Mouse (Mus musculus): ENCODE data around the gene Vmn1r34. TPM values are rescaled to one million over a fixed set of nuclear protein-coding genes. Genes with fewer than 3 reads are reported as not detected.
"Not testable (repeated sequence)": the region's sequence is repeated elsewhere in the genome, so short reads cannot be mapped to it uniquely, and the experiment has no call there.

The Vmn1r34 gene
- not detected in 2 replicates for polyA plus RNA-seq (2014; fragmentation: Nextera tagmentation; extraction: Ambion mirVana)

- Histone ChIP-seq H3K4me2 (replicated peaks) (no peak within 1 kb of the TSS), H3K27me3 (ENCODE audit: control insufficient read depth, insufficient read depth, low read length) (no peaks in the 10 kb centered on the region), H3K9ac (no peak within 1 kb of the TSS), H3K27ac (no peak within 1 kb of the TSS), H3K9me3 (ENCODE audit: control insufficient read depth, low read length) (no peaks in the 10 kb centered on the region), H3K4me1 (replicated peaks; ENCODE audit: control insufficient read depth, insufficient read depth, low read length) (no peaks in the 10 kb centered on the region), H3K4me3 (replicated peaks; ENCODE audit: low read length) (no peak within 1 kb of the TSS), H3K36me3 (replicated peaks; ENCODE audit: control insufficient read depth, insufficient read depth) (no peaks in the 10 kb centered on the region)
- 97% methylated on average over 1 of the region's 1 CpGs for WGBS
- DNase-seq (ENCODE audit: low spot score) (no peak), ATAC-seq (ENCODE audit: low FRiP score) (no peak)
Measured at GRCm38 (mm10) chr6:66643779-66644178, at the start of gene Vmn1r34. TSS of gene Vmn1r34 (minus strand) at chr6:66643879.

DNA sequence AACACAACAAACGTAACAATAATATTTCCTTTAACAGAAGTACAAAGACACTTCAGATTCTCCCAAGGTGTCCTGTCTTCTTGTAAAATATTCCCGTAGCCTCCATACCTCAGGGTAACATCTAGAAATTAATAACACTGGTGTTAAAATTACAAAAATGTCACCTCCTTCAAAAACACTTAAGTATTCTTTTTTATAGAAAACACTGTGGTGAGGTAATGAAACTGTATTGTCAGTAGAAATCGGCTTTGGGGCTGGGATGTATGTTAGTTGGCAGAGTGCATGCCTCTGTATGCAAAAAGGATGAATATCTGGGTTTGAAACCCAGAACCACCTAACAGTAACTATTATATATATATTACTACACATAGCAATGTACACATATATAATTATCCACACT is 42.1 kb upstream of the Vmn1r34 start, which contains the start of gene Vmn1r35:
Gene Vmn1r35, minus strand, starts transcription at position 101 of the 400 bp plus-strand sequence.
- 89% methylated on average over 3 of the region's 3 CpGs for WGBS
- no peak for ATAC-seq (ENCODE audit: low FRiP score)
- H3K27ac ChIP-seq: no peak within 1 kb of the TSS

GRCm38 (mm10) chr6:66618182-66618581 is 25.5 kb downstream of the Vmn1r34 start, which contains the start of gene Vmn1r33:
TSS of gene Vmn1r33 (minus strand) at chr6:66618282.
- H3K4me2 ChIP-seq (replicated peaks); H3K9me3 ChIP-seq (ENCODE audit: control insufficient read depth, low read length); H3K4me1 ChIP-seq (replicated peaks; ENCODE audit: control insufficient read depth, insufficient read depth, low read length); H3K36me3 ChIP-seq (replicated peaks; ENCODE audit: control insufficient read depth, insufficient read depth); DNase-seq (ENCODE audit: low spot score); ATAC-seq (ENCODE audit: low FRiP score); H3K4me3 ChIP-seq (replicated peaks; ENCODE audit: low read length); H3K27ac ChIP-seq; H3K27me3 ChIP-seq (ENCODE audit: control insufficient read depth, insufficient read depth, low read length); H3K9ac ChIP-seq: not testable (repeated sequence)

More for the DNA sequence above, 42.1 kb upstream of the Vmn1r34 start, which contains the start of gene Vmn1r35:
- H3K4me2 ChIP-seq (replicated peaks): no peak within 1 kb of the TSS
- no peaks in the 10 kb centered on the region for H3K36me3 ChIP-seq (replicated peaks; ENCODE audit: control insufficient read depth, insufficient read depth)
- no peaks in the 10 kb centered on the region for H3K9me3 ChIP-seq (ENCODE audit: control insufficient read depth, low read length)
- H3K27me3 ChIP-seq (ENCODE audit: control insufficient read depth, insufficient read depth, low read length): no peaks in the 10 kb centered on the region
- H3K4me1 ChIP-seq (replicated peaks; ENCODE audit: control insufficient read depth, insufficient read depth, low read length): no peaks in the 10 kb centered on the region
- DNase-seq (ENCODE audit: low spot score): no peak
- H3K4me3 ChIP-seq (replicated peaks; ENCODE audit: low read length): no peak within 1 kb of the TSS
- H3K9ac ChIP-seq: no peak within 1 kb of the TSS

GRCm38 (mm10) chr6:66595804-66596203 is 47.9 kb downstream of the Vmn1r34 start:
- no peaks in the 10 kb centered on the region for H3K36me3 ChIP-seq (replicated peaks; ENCODE audit: control insufficient read depth, insufficient read depth)
- no peak overlapping the region for H3K9ac ChIP-seq
- H3K9me3 ChIP-seq (ENCODE audit: control insufficient read depth, low read length): no peaks in the 10 kb centered on the region
- H3K4me2 ChIP-seq (replicated peaks): no peak overlapping the region
- H3K4me3 ChIP-seq (replicated peaks; ENCODE audit: low read length): no peak overlapping the region
- H3K27ac ChIP-seq: no peak overlapping the region
- H3K27me3 ChIP-seq (ENCODE audit: control insufficient read depth, insufficient read depth, low read length): no peaks in the 10 kb centered on the region
- DNase-seq (ENCODE audit: low spot score) (no peak), ATAC-seq (ENCODE audit: low FRiP score) (no peak)
- H3K4me1 ChIP-seq (replicated peaks; ENCODE audit: control insufficient read depth, insufficient read depth, low read length): no peaks in the 10 kb centered on the region

Other genes starting within 250 kb of the Vmn1r34 start
- 17.2 and 18.8 TPM in 2 replicates for gene Mad2l1, start 108.5 kb downstream of the Vmn1r34 start, polyA plus RNA-seq (2014; fragmentation: Nextera tagmentation; extraction: Ambion mirVana)
- gene Vmn1r32, start 83.8 kb downstream of the Vmn1r34 start, polyA plus RNA-seq (2014; fragmentation: Nextera tagmentation; extraction: Ambion mirVana): 0.10 TPM in 1 of 2 replicates, not detected in the other
- gene Vmn1r33, start 25.6 kb downstream of the Vmn1r34 start, polyA plus RNA-seq (2014; fragmentation: Nextera tagmentation; extraction: Ambion mirVana): not detected in 2 replicates
- gene Vmn1r35, start 42.0 kb upstream of the Vmn1r34 start, polyA plus RNA-seq (2014; fragmentation: Nextera tagmentation; extraction: Ambion mirVana): not detected in 2 replicates
- gene Vmn1r36, start 75.3 kb upstream of the Vmn1r34 start, polyA plus RNA-seq (2014; fragmentation: Nextera tagmentation; extraction: Ambion mirVana): not detected in 2 replicates
- gene Vmn1r37, start 85.5 kb upstream of the Vmn1r34 start, polyA plus RNA-seq (2014; fragmentation: Nextera tagmentation; extraction: Ambion mirVana): not detected in 2 replicates
- gene Vmn1r38, start 138.7 kb upstream of the Vmn1r34 start, polyA plus RNA-seq (2014; fragmentation: Nextera tagmentation; extraction: Ambion mirVana): not detected in 2 replicates
- not detected in 2 replicates for gene Vmn1r39, start 166.7 kb upstream of the Vmn1r34 start, polyA plus RNA-seq (2014; fragmentation: Nextera tagmentation; extraction: Ambion mirVana)

All from hindbrain, embryonic 14.5 days (tissue).